Mouse (Mus musculus): ENCODE measurements around the gene 4930452B06Rik. TPM values are rescaled to one million over a fixed set of nuclear protein-coding genes. Genes with fewer than 3 reads are reported as not detected.
"Not testable (repeated sequence)": the region's sequence is repeated elsewhere in the genome, so short reads cannot be mapped to it uniquely, and the experiment has no call there.

4930452B06Rik gene
- polyA plus RNA-seq, 1 experiment from 2014 or later = 2.9 TPM

GRCm38 (mm10) chr14:8585031-8585430 lies 81.0 kb downstream of the 4930452B06Rik start:
- no peak overlapping the region for H3K4me3 ChIP-seq (ENCODE audit: low read depth, low read length)
- no peaks in the 10 kb centered on the region for H3K4me1 ChIP-seq (ENCODE audit: insufficient read depth)
- H3K36me3 ChIP-seq (replicated peaks; ENCODE audit: insufficient read depth, low read length) = no peaks in the 10 kb centered on the region
- H3K27ac ChIP-seq (ENCODE audit: low read depth) = no peak overlapping the region
- H3K9me3 ChIP-seq (ENCODE audit: low read length) = no peaks in the 10 kb centered on the region
- H3K27me3 ChIP-seq (ENCODE audit: insufficient read depth, low read length) = no peaks in the 10 kb centered on the region
- H3K9ac ChIP-seq (replicated peaks) = no peak overlapping the region
- WGBS (ENCODE audit: insufficient replicate concordance) = 75% methylated on average over 1 of the region's 1 CpGs
- TF ChIP-seq EP300 (IDR thresholded peaks at IDR 0.05; ENCODE audit: low read depth) (no peak), CTCF (IDR thresholded peaks at IDR 0.05; ENCODE audit: low read depth) (no peak)
- DNase-seq (no peak), ATAC-seq (no peak)
- H3K4me2 ChIP-seq (ENCODE audit: low read depth, low read length) = no peak overlapping the region

- H3K4me2 ChIP-seq (ENCODE audit: low read depth, low read length); H3K27ac ChIP-seq (ENCODE audit: low read depth); H3K4me1 ChIP-seq (ENCODE audit: insufficient read depth); ATAC-seq; H3K27me3 ChIP-seq (ENCODE audit: insufficient read depth, low read length); H3K9me3 ChIP-seq (ENCODE audit: low read length); H3K9ac ChIP-seq (replicated peaks); H3K4me3 ChIP-seq (ENCODE audit: low read depth, low read length); H3K36me3 ChIP-seq (replicated peaks; ENCODE audit: insufficient read depth, low read length); DNase-seq: not testable (repeated sequence)
- 72% methylated on average over 2 of the region's 2 CpGs for WGBS (ENCODE audit: insufficient replicate concordance)
Measured at GRCm38 (mm10) chr14:8551006-8551405, 115.0 kb downstream of the 4930452B06Rik start.

- Histone ChIP-seq H3K4me1 (ENCODE audit: insufficient read depth) (no peaks in the 10 kb centered on the region), H3K4me3 (ENCODE audit: low read depth, low read length) (no peak overlapping the region), H3K36me3 (replicated peaks; ENCODE audit: insufficient read depth, low read length) (no peaks in the 10 kb centered on the region), H3K27ac (ENCODE audit: low read depth) (no peak overlapping the region), H3K9me3 (ENCODE audit: low read length) (no peaks in the 10 kb centered on the region), H3K9ac (replicated peaks) (no peak overlapping the region), H3K4me2 (ENCODE audit: low read depth, low read length) (no peak overlapping the region), H3K27me3 (ENCODE audit: insufficient read depth, low read length) (no peaks in the 10 kb centered on the region)
- no peak for ATAC-seq
- no peak for TF ChIP-seq EP300 (IDR thresholded peaks at IDR 0.05; ENCODE audit: low read depth)
- TF ChIP-seq CTCF (IDR thresholded peaks at IDR 0.05; ENCODE audit: low read depth) = no peak
- WGBS (ENCODE audit: insufficient replicate concordance) = 57% methylated on average over 4 of the region's 4 CpGs
- DNase-seq = no peak
Measured at GRCm38 (mm10) chr14:8549108-8549507, 116.9 kb downstream of the 4930452B06Rik start.

- Histone ChIP-seq H3K36me3 (replicated peaks; ENCODE audit: insufficient read depth, low read length) (no peaks in the 10 kb centered on the region), H3K4me3 (ENCODE audit: low read depth, low read length) (no peak overlapping the region), H3K4me1 (ENCODE audit: insufficient read depth) (no peaks in the 10 kb centered on the region), H3K4me2 (ENCODE audit: low read depth, low read length) (no peak overlapping the region), H3K9me3 (ENCODE audit: low read length) (no peaks in the 10 kb centered on the region; the same call in 1 of the 2 replicates), H3K27ac (ENCODE audit: low read depth) (no peak overlapping the region), H3K9ac (replicated peaks) (no peak overlapping the region), H3K27me3 (ENCODE audit: insufficient read depth, low read length) (no peaks in the 10 kb centered on the region)
- no peak for TF ChIP-seq EP300 (IDR thresholded peaks at IDR 0.05; ENCODE audit: low read depth)
- TF ChIP-seq CTCF (IDR thresholded peaks at IDR 0.05; ENCODE audit: low read depth) = no peak
- ATAC-seq (no peak), DNase-seq (no peak)
- 81% methylated on average over 3 of the region's 3 CpGs for WGBS (ENCODE audit: insufficient replicate concordance)
Measured at GRCm38 (mm10) chr14:8536024-8536423, 130.0 kb downstream of the 4930452B06Rik start.

- no peak overlapping the region for H3K4me2 ChIP-seq (ENCODE audit: low read depth, low read length)
- H3K9me3 ChIP-seq (ENCODE audit: low read length) = no peaks in the 10 kb centered on the region
- whole genome bisulfite sequencing (ENCODE audit: insufficient replicate concordance) = 81% methylated on average over 6 of the region's 6 CpGs
- TF ChIP-seq EP300 (IDR thresholded peaks at IDR 0.05; ENCODE audit: low read depth) (no peak), CTCF (IDR thresholded peaks at IDR 0.05; ENCODE audit: low read depth) (no peak)
- H3K4me3 ChIP-seq (ENCODE audit: low read depth, low read length) = no peak overlapping the region
- H3K27me3 ChIP-seq (ENCODE audit: insufficient read depth, low read length) = no peaks in the 10 kb centered on the region
- no peaks in the 10 kb centered on the region for H3K36me3 ChIP-seq (replicated peaks; ENCODE audit: insufficient read depth, low read length)
- no peak for ATAC-seq
- no peaks in the 10 kb centered on the region for H3K4me1 ChIP-seq (ENCODE audit: insufficient read depth)
- no peak overlapping the region for H3K9ac ChIP-seq (replicated peaks)
- no peak for DNase-seq
- no peak overlapping the region for H3K27ac ChIP-seq (ENCODE audit: low read depth)
Measured at GRCm38 (mm10) chr14:8525232-8525631, 140.8 kb downstream of the 4930452B06Rik start.

GRCm38 (mm10) chr14:8517681-8518080 lies 148.4 kb downstream of the 4930452B06Rik start:
- ATAC-seq = no peak
- WGBS (ENCODE audit: insufficient replicate concordance) = 37% methylated on average over 6 of the region's 6 CpGs
- TF ChIP-seq EP300 (IDR thresholded peaks at IDR 0.05; ENCODE audit: low read depth) (no peak), CTCF (IDR thresholded peaks at IDR 0.05; ENCODE audit: low read depth) (no peak)
- H3K27me3 ChIP-seq (ENCODE audit: insufficient read depth, low read length) = no peaks in the 10 kb centered on the region
- no peak overlapping the region for H3K9ac ChIP-seq (replicated peaks)
- DNase-seq = no peak
- H3K4me1 ChIP-seq (ENCODE audit: insufficient read depth) = no peaks in the 10 kb centered on the region
- no peaks in the 10 kb centered on the region for H3K9me3 ChIP-seq (ENCODE audit: low read length)
- no peak overlapping the region for H3K4me2 ChIP-seq (ENCODE audit: low read depth, low read length)
- no peak overlapping the region for H3K4me3 ChIP-seq (ENCODE audit: low read depth, low read length)
- no peak overlapping the region for H3K27ac ChIP-seq (ENCODE audit: low read depth)
- no peaks in the 10 kb centered on the region for H3K36me3 ChIP-seq (replicated peaks; ENCODE audit: insufficient read depth, low read length)

GRCm38 (mm10) chr14:8514071-8514470 lies 152.0 kb downstream of the 4930452B06Rik start:
- Histone ChIP-seq H3K27ac (ENCODE audit: low read depth) (no peak overlapping the region), H3K9me3 (ENCODE audit: low read length) (no peaks in the 10 kb centered on the region), H3K4me2 (ENCODE audit: low read depth, low read length) (no peak overlapping the region), H3K36me3 (replicated peaks; ENCODE audit: insufficient read depth, low read length) (no peaks in the 10 kb centered on the region), H3K4me1 (ENCODE audit: insufficient read depth) (no peaks in the 10 kb centered on the region), H3K27me3 (ENCODE audit: insufficient read depth, low read length) (no peaks in the 10 kb centered on the region), H3K9ac (replicated peaks) (no peak overlapping the region), H3K4me3 (ENCODE audit: low read depth, low read length) (no peak overlapping the region)
- ATAC-seq = no peak
- whole genome bisulfite sequencing (ENCODE audit: insufficient replicate concordance) = 96% methylated on average over 3 of the region's 3 CpGs
- no peak for DNase-seq
- TF ChIP-seq EP300 (IDR thresholded peaks at IDR 0.05; ENCODE audit: low read depth) (no peak), CTCF (IDR thresholded peaks at IDR 0.05; ENCODE audit: low read depth) (no peak)
